Mouse (Mus musculus) lung, postnatal 0 days (tissue): ENCODE measurements around the gene Zfp398. TPM values are rescaled to one million over a fixed set of nuclear protein-coding genes. Genes with fewer than 3 reads are reported as not detected.
A peak's percentile ranks its signal among the peaks of the same experiment; 100 is the strongest.

ENCODE experiments used
- ATAC-seq: fragments of 200-750 bp; cut with Nextera tagmentation; 2 replicates; pipeline ENCODE4 v1.8.0; 2017; ENCODE audit warnings: moderate library complexity
- DNase-seq: peaks from one replicate; pipeline ENCODE4 v3.0.0-alpha.2; 2016; ENCODE audit warnings: low spot score
- H3K27ac ChIP-seq: fragments of 300-500 bp; sonication (generic); 2 replicates; pipeline ENCODE4 v1.5.1; 2014; ENCODE audit warnings: antibody characterized with exemption, mild to moderate bottlenecking, low read length, mixed read lengths
- H3K27me3 ChIP-seq: fragments of 300-500 bp; sonication (generic); replicated peaks from 2 replicates; pipeline ENCODE4 v1.6.1; 2014; ENCODE audit warnings: low read length, mixed read lengths; ENCODE audit not compliant: insufficient read depth
- H3K36me3 ChIP-seq: fragments of 300-500 bp; sonication (generic); 2 replicates; pipeline ENCODE4 v1.6.1; 2014; ENCODE audit warnings: low read length, mixed read lengths; ENCODE audit not compliant: insufficient read depth
- H3K4me1 ChIP-seq: fragments of 300-500 bp; sonication (generic); 2 replicates; pipeline ENCODE4 v1.6.1; 2014; ENCODE audit warnings: antibody characterized with exemption, low read depth, low read length, mixed read lengths; ENCODE audit not compliant: insufficient read depth
- H3K4me2 ChIP-seq: fragments of 300-500 bp; sonication (generic); replicated peaks from 2 replicates; pipeline ENCODE4 v1.6.1; 2014; ENCODE audit warnings: low read depth, mild to moderate bottlenecking, low read length, moderate library complexity, mixed read lengths
- H3K4me3 ChIP-seq: fragments of 300-500 bp; sonication (generic); 2 replicates; pipeline ENCODE4 v1.5.1; 2014; ENCODE audit warnings: low read depth, low read length
- H3K9ac ChIP-seq: fragments of 300-500 bp; sonication (generic); replicated peaks from 2 replicates; pipeline ENCODE4 v1.6.1; 2014; ENCODE audit warnings: low read depth, mild to moderate bottlenecking
- H3K9me3 ChIP-seq: fragments of 300-500 bp; sonication (generic); 2 replicates; pipeline ENCODE4 v1.6.1; 2016; ENCODE audit warnings: low read length, mixed read lengths
- CTCF ChIP-seq: IDR thresholded peaks from 2 replicates; pipeline ENCODE4 v1.5.1; 2016; ENCODE audit warnings: antibody characterized with exemption, mild to moderate bottlenecking
- EP300 ChIP-seq: IDR thresholded peaks from 2 replicates; pipeline ENCODE4 v1.6.1; 2016; ENCODE audit warnings: antibody characterized with exemption, mild to moderate bottlenecking, control low read depth
- WGBS: fragments of 180-500 bp; shearing (Covaris S2); extraction: QIAGEN DNeasy Blood & Tissue Kit; methylation state at CpG from one replicate; pipeline ENCODE4 v1.1.7; 2014; 5-methylcytosine and 5-hydroxymethylcytosine counted together
- microRNA counts: library from miRNA; unstranded; fragments of <30 nt; microRNA quantifications from one replicate; lab custom pipeline; 2015
- microRNA-seq: library from miRNA; unstranded; fragments of <30 nt; microRNA quantifications from one replicate; pipeline ENCODE4, GENCODE M21; 2016
- polyA plus RNA-seq: library from polyadenylated mRNA; unstranded; fragments of >200 nt; fragmentation: Nextera tagmentation; extraction: Ambion mirVana; gene quantifications from 2 replicates; pipeline ENCODE4 v1.2.1, GENCODE M21; 2015

The Zfp398 gene
- polyA plus RNA-seq, 1 experiment from 2014 or later, result 4.7 TPM

GRCm38 (mm10) chr6:47911650-47912049 is 76.2 kb downstream of the Zfp398 start:
- 0 out of 2 replicates have a peak, but pooled peaks cover 7% of the 10 kb centered on the region for H3K36me3 ChIP-seq
- 52% methylated on average over 1 of the region's 1 CpGs for WGBS
- H3K9me3 ChIP-seq, result no peaks in the 10 kb centered on the region
- no peaks in the 10 kb centered on the region for H3K27me3 ChIP-seq
- no peak overlapping the region for H3K4me3 ChIP-seq
- no peak overlapping the region for H3K27ac ChIP-seq
- ATAC-seq, result no peak
- TF ChIP-seq EP300 (no peak), CTCF (no peak)
- no peak overlapping the region for H3K9ac ChIP-seq
- DNase-seq, result no peak
- no peak overlapping the region for H3K4me2 ChIP-seq
- no peaks in the 10 kb centered on the region for H3K4me1 ChIP-seq

GRCm38 (mm10) chr6:47912991-47913390 is 77.5 kb downstream of the Zfp398 start:
- ATAC-seq (no peak), DNase-seq (no peak)
- Histone ChIP-seq H3K4me3 (no peak overlapping the region), H3K9me3 (no peaks in the 10 kb centered on the region), H3K9ac (no peak overlapping the region), H3K27ac (no peak overlapping the region), H3K4me2 (no peak overlapping the region), H3K36me3 (no peaks in the 10 kb centered on the region), H3K4me1 (no peaks in the 10 kb centered on the region), H3K27me3 (no peaks in the 10 kb centered on the region)
- 50% methylated on average over 3 of the region's 3 CpGs for WGBS
- TF ChIP-seq EP300 (no peak), CTCF (no peak)

- Histone ChIP-seq H3K27me3 (no peaks in the 10 kb centered on the region), H3K27ac (no peak overlapping the region), H3K36me3 (no peaks in the 10 kb centered on the region), H3K4me1 (peaks cover 6% of the 10 kb centered on the region; the same call in 1 of the 2 replicates), H3K4me3 (no peak overlapping the region), H3K9me3 (no peaks in the 10 kb centered on the region), H3K9ac (no peak overlapping the region), H3K4me2 (no peak overlapping the region)
- no peak for DNase-seq
- 73% methylated on average over 5 of the region's 5 CpGs for WGBS
- TF ChIP-seq CTCF (no peak), EP300 (no peak)
- ATAC-seq, result no peak
These were observed 81.6 kb downstream of the Zfp398 start for GRCm38 (mm10) chr6:47917051-47917450.

GRCm38 (mm10) chr6:47918768-47919274 is 83.4 kb downstream of the Zfp398 start:
- Histone ChIP-seq H3K4me2 (no peak overlapping the region), H3K27me3 (no peaks in the 10 kb centered on the region), H3K9ac (no peak overlapping the region), H3K36me3 (no peaks in the 10 kb centered on the region), H3K4me3 (no peak overlapping the region), H3K4me1 (peaks cover 7% of the 10 kb centered on the region; the same call in 1 of the 2 replicates), H3K9me3 (no peaks in the 10 kb centered on the region), H3K27ac (no peak overlapping the region)
- ATAC-seq, result peak; percentile 47
- 54% methylated on average over 3 of the region's 3 CpGs for WGBS
- TF ChIP-seq EP300 (peak; percentile 62), CTCF (no peak)
- DNase-seq, result peak; percentile 82

- Histone ChIP-seq H3K27me3 (no peaks in the 10 kb centered on the region), H3K9me3 (no peaks in the 10 kb centered on the region), H3K9ac (no peak overlapping the region), H3K4me2 (peak overlapping the region; percentile 45), H3K4me3 (peak overlapping the region; percentile 83), H3K4me1 (peaks cover 7% of the 10 kb centered on the region; the same call in 1 of the 2 replicates), H3K36me3 (no peaks in the 10 kb centered on the region), H3K27ac (peak overlapping the region; percentile 98)
- WGBS, result 28% methylated on average over 11 of the region's 11 CpGs
- ATAC-seq (no peak), DNase-seq (no peak)
- no peak for TF ChIP-seq CTCF
- TF ChIP-seq EP300, result no peak
These were observed 84.4 kb downstream of the Zfp398 start for GRCm38 (mm10) chr6:47919646-47920446.

- TF ChIP-seq EP300 (no peak), CTCF (peak; percentile 82)
- DNase-seq (peak; percentile 97), ATAC-seq (peak; percentile 96)
- H3K4me1 ChIP-seq, result peaks cover 7% of the 10 kb centered on the region; the same call in 1 of the 2 replicates
- H3K9me3 ChIP-seq, result no peaks in the 10 kb centered on the region
- H3K36me3 ChIP-seq, result no peaks in the 10 kb centered on the region
- H3K9ac ChIP-seq, result peak within 1 kb of the TSS; percentile 74
- 1% methylated on average over 65 of the region's 67 CpGs for WGBS
- no peaks in the 10 kb centered on the region for H3K27me3 ChIP-seq
- peak within 1 kb of the TSS; percentile 98 for H3K27ac ChIP-seq
- H3K4me3 ChIP-seq, result peak within 1 kb of the TSS; percentile 83
- H3K4me2 ChIP-seq, result peak within 1 kb of the TSS; percentile 68
These were observed 85.2 kb downstream of the Zfp398 start, which contains the start of gene Zfp212 for GRCm38 (mm10) chr6:47920447-47921340. Gene Zfp212 (plus strand): TSS chr6:47920476.

MicroRNAs encoded within 50 kb of the gene (microRNA counts, 519-probe panel; counts per million panel counts)
- microRNA mmu-miR-704 (lab: Ali Mortazavi, UCI), result not detected

Small RNA genes lying within 50 kb of the gene (microRNA-seq; reads per million reads assigned to microRNA genes)
- gene Mir704, result not detected

Other genes with a start within 250 kb of the Zfp398 start
- 22.5 and 25.3 TPM in 2 replicates for gene Ezh2, start 240.3 kb upstream of the Zfp398 start, polyA plus RNA-seq
- gene Pdia4, start 22.2 kb upstream of the Zfp398 start, polyA plus RNA-seq, result 98.0 and 123 TPM in 2 replicates
- 0.98 and 1.0 TPM in 2 replicates for gene Zfp786, start 4.8 kb upstream of the Zfp398 start, polyA plus RNA-seq
- gene Zfp282, start 41.5 kb downstream of the Zfp398 start, polyA plus RNA-seq, result 9.0 and 9.6 TPM in 2 replicates
- gene Zfp212, start 84.8 kb downstream of the Zfp398 start, polyA plus RNA-seq, result 15.2 and 16.7 TPM in 2 replicates
- 4.7 and 5.3 TPM in 2 replicates for gene Zfp956, start 117.7 kb downstream of the Zfp398 start, polyA plus RNA-seq
- 4.7 TPM in 2 replicates for gene Zfp777, start 213.2 kb downstream of the Zfp398 start, polyA plus RNA-seq